Mouse (Mus musculus) ovary, postnatal 14 days (tissue): ENCODE data around the gene Kdsr.
A peak's percentile ranks its signal among the peaks of the same experiment; 100 is the strongest.
"Not testable (repeated sequence)": the region's sequence is repeated elsewhere in the genome, so short reads cannot be mapped to it uniquely, and the experiment has no call there.

Experiments
- DNase-seq: peaks from one replicate; pipeline ENCODE4 v3.0.0; 2022; ENCODE audit warnings: low spot score

Kdsr gene

GRCm38 (mm10) chr1:106739810-106740209 lies 19.7 kb downstream of the Kdsr start:
- DNase-seq, result no peak

- DNase-seq, result no peak
These were observed 21.4 kb downstream of the Kdsr start for GRCm38 (mm10) chr1:106738092-106738491.

GRCm38 (mm10) chr1:106736211-106736610 lies 23.3 kb downstream of the Kdsr start:
- no peak for DNase-seq

- no peak for DNase-seq
These were observed 23.9 kb downstream of the Kdsr start for GRCm38 (mm10) chr1:106735586-106735985.

- DNase-seq, result no peak
These were observed 37.5 kb downstream of the Kdsr start for GRCm38 (mm10) chr1:106722061-106722460.

GRCm38 (mm10) chr1:106717736-106718135 lies 41.8 kb downstream of the Kdsr start:
- not testable (repeated sequence) for DNase-seq

GRCm38 (mm10) chr1:106717071-106717601 lies 42.4 kb downstream of the Kdsr start:
- DNase-seq, result peak; percentile 64

- DNase-seq, result no peak
These were observed 43.4 kb downstream of the Kdsr start for GRCm38 (mm10) chr1:106716141-106716540.

- no peak for DNase-seq
These were observed 44.1 kb downstream of the Kdsr start for GRCm38 (mm10) chr1:106715111-106716083.

GRCm38 (mm10) chr1:106714530-106714981 lies 45.0 kb downstream of the Kdsr start:
- peak; percentile 13 for DNase-seq

- peak; percentile 58 for DNase-seq
These were observed 45.7 kb downstream of the Kdsr start, which contains the start of gene Bcl2 for GRCm38 (mm10) chr1:106713621-106714529. TSS of gene Bcl2 (minus strand) at chr1:106714274.

GRCm38 (mm10) chr1:106712330-106712729 lies 47.2 kb downstream of the Kdsr start:
- DNase-seq, result peak; percentile 50

- peak; percentile 9 for DNase-seq
These were observed 48.0 kb downstream of the Kdsr start for GRCm38 (mm10) chr1:106711356-106712125.

- DNase-seq, result no peak
These were observed 49.3 kb downstream of the Kdsr start for GRCm38 (mm10) chr1:106710202-106710601.

GRCm38 (mm10) chr1:106707036-106707880 lies 52.3 kb downstream of the Kdsr start:
- DNase-seq, result no peak

GRCm38 (mm10) chr1:106703183-106703582 lies 56.3 kb downstream of the Kdsr start:
- DNase-seq, result no peak

GRCm38 (mm10) chr1:106702471-106703175 lies 56.9 kb downstream of the Kdsr start:
- no peak for DNase-seq

- DNase-seq, result no peak
These were observed 58.9 kb downstream of the Kdsr start for GRCm38 (mm10) chr1:106700520-106701114.

GRCm38 (mm10) chr1:106696472-106696871 lies 63.1 kb downstream of the Kdsr start:
- DNase-seq, result no peak
